Mouse (Mus musculus) G1E (cell line): Measurements from ENCODE around the gene Lrrn4cl. TPM values are rescaled to one million over a fixed set of nuclear protein-coding genes. Genes with fewer than 3 reads are reported as not detected.

Source experiments
- ATAC-seq: 2 replicates; pipeline ENCODE4 v1.8.0; 2016; ENCODE audit warnings: mild to moderate bottlenecking; ENCODE audit not compliant: insufficient number of reproducible peaks, poor library complexity, low FRiP score, severe bottlenecking; ENCODE audit errors: extremely low read depth
- DNase-seq: peaks from one replicate; pipeline ENCODE4 v3.0.0; 2012; ENCODE audit warnings: low spot score
- H3K27me3 ChIP-seq: 2 replicates; pipeline ENCODE4 v1.6.1; 2012; ENCODE audit warnings: mild to moderate bottlenecking, low read length, inconsistent platforms; ENCODE audit not compliant: insufficient read depth
- H3K36me3 ChIP-seq: replicated peaks from 2 replicates; pipeline ENCODE3; 2012; ENCODE audit warnings: mild to moderate bottlenecking, inconsistent platforms
- H3K4me1 ChIP-seq: 2 replicates; pipeline ENCODE4 v1.6.1; 2012; ENCODE audit warnings: low read depth, low read length, inconsistent platforms, mixed read lengths; ENCODE audit not compliant: insufficient read depth
- H3K4me3 ChIP-seq: 2 replicates; pipeline ENCODE4 v1.5.1; 2012; ENCODE audit warnings: low read depth, mild to moderate bottlenecking, inconsistent platforms, low read length, moderate library complexity, mixed read lengths
- H3K9me3 ChIP-seq: replicated peaks from 2 replicates; pipeline ENCODE4 v1.6.1; 2012; ENCODE audit warnings: inconsistent platforms
- CTCF ChIP-seq: IDR thresholded peaks from 2 replicates; pipeline ENCODE4 v1.5.1; 2012; ENCODE audit warnings: low read depth, low read length, inconsistent platforms, mixed read lengths
- GATA1 ChIP-seq: IDR thresholded peaks from 2 replicates; pipeline ENCODE4 v1.6.1; 2012; ENCODE audit warnings: borderline replicate concordance, low read length, inconsistent platforms, mixed read lengths
- GATA2 ChIP-seq: IDR thresholded peaks from 2 replicates; pipeline ENCODE4 v1.6.1; 2012; ENCODE audit warnings: low read depth, low read length, inconsistent platforms, borderline replicate concordance
- POLR2AphosphoS5 ChIP-seq: IDR thresholded peaks from 2 replicates; pipeline ENCODE4 v1.6.1; 2012; ENCODE audit warnings: low read depth, low read length, inconsistent platforms; ENCODE audit not compliant: insufficient replicate concordance
- TAL1 ChIP-seq: conservative IDR thresholded peaks from 2 replicates; pipeline ENCODE4 v1.6.1; 2012; ENCODE audit warnings: low read depth, low read length, inconsistent platforms, mixed read lengths
- polyA plus RNA-seq: library from polyadenylated mRNA; stranded (reverse); fragments of >175 nt; gene quantifications from 2 replicates; pipeline ENCODE4 v1.2.3, GENCODE M21; 2012
- total RNA-seq, 2 experiments: library from RNA; stranded (forward) in 1 of 2; stranded (reverse) in 1 of 2; fragments of 200-1000 nt in 1 of 2; fragments of >200 nt in 1 of 2; fragmentation: Nextera tagmentation in 1 of 2; gene quantifications; 2 replicates each; pipeline ENCODE4 v1.2.3; 2014 to 2017

Lrrn4cl gene
- total and polyA plus RNA-seq, 3 experiments, result 0.16 TPM; not detected in 2

DNA sequence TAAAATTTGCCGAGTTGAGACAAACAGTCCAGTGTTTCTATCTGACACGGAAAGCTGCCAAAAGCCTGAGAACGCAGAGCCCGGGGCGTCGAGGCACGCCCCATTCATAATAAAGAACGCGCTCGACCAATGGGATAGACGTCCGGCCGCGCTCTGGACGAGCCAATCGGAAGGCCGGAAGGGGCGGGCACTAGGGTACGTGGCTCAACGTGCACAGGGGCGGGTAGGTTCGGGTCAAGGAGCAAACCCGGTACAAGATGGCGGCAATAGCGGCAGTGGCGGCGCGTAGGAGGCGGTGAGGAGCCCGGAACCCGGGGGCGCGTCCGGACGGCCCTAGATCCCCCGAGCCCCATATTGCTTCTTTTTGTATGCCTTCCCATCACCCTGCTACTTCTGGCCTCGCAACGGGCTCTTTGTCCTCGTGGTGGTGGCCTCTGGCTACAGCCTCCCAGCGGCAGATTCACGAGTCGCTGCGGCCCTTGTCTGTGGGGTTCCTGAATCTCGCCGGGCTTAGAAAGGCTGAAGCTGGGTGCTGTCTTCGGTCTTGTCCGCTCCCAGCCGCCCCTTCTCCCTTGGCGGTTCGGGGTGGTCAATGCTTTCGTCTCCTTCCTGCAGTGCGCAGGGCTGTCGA is 47.4 kb downstream of the Lrrn4cl start, which contains the start of gene Ganab:
Ganab (plus strand) TSS at position 207 of the 631 bp plus-strand sequence.
- ATAC-seq, result peak; percentile 94
- H3K36me3 ChIP-seq, result peaks cover 67% of the 10 kb centered on the region

DNA sequence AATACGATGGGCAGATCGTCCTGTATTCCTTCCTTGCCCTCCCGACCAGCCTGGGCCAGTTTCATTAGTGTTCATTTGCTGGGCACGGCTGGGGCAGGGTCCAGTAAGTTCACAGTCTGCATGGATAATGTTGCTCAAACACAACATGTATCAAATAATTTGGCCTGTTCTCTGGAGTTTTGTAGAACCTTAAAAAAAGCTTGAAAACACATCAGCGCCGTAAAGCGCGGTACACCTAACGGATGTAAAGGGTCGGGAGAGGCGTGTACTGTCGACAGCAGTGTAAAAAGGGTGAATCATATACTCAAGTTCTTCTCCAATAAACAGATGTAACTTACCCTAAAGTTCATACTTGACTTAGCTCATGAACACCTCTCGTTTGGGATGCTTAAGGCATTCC is 48.0 kb downstream of the Lrrn4cl start:
- H3K4me1 ChIP-seq, result peaks cover 71% of the 10 kb centered on the region
- H3K4me3 ChIP-seq, result peak overlapping the region; percentile 95
- TF ChIP-seq TAL1, result no peak
- TF ChIP-seq POLR2AphosphoS5, result no peak
- TF ChIP-seq GATA2, result no peak
- TF ChIP-seq GATA1, result no peak
- TF ChIP-seq CTCF, result no peak
- H3K36me3 ChIP-seq, result peaks cover 73% of the 10 kb centered on the region
- no peak for ATAC-seq
- DNase-seq, result no peak
- H3K27me3 ChIP-seq, result no peaks in the 10 kb centered on the region
- peaks cover 5% of the 10 kb centered on the region for H3K9me3 ChIP-seq

More for the DNA sequence above, 47.4 kb downstream of the Lrrn4cl start, which contains the start of gene Ganab:
- Histone ChIP-seq H3K9me3 (peaks cover 5% of the 10 kb centered on the region), H3K27me3 (no peaks in the 10 kb centered on the region), H3K4me3 (peak within 1 kb of the TSS; percentile 95), H3K4me1 (peaks cover 71% of the 10 kb centered on the region)
- peak; percentile 98 for DNase-seq
- TF ChIP-seq CTCF (no peak), GATA2 (no peak), POLR2AphosphoS5 (no peak), TAL1 (no peak), GATA1 (no peak)

DNA sequence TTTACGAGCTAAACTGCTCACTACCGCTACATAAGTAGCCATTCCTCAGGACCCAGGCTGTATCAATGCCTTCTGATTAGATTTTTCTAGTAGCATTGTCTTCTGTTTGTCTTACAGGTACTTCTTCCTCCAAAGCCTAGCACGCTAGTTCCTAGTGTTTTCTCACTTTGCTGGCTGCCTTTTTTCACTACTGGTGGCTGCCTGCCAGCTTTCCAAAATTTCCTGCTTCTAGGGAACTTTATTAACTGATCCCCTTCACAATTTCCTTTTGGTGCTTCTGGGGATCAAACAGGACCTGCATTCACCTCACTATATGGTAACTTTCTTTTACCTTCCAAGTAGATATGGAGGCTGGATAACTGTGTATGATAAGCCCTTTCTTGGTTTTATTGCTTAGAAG is 48.5 kb downstream of the Lrrn4cl start:
- peaks cover 5% of the 10 kb centered on the region for H3K9me3 ChIP-seq
- TF ChIP-seq GATA1, result no peak
- no peak for TF ChIP-seq TAL1
- no peak for TF ChIP-seq GATA2
- no peak for TF ChIP-seq CTCF
- H3K36me3 ChIP-seq, result peaks cover 78% of the 10 kb centered on the region
- ATAC-seq (no peak), DNase-seq (no peak)
- no peaks in the 10 kb centered on the region for H3K27me3 ChIP-seq
- H3K4me1 ChIP-seq, result peaks cover 68% of the 10 kb centered on the region
- peak overlapping the region; percentile 95 for H3K4me3 ChIP-seq

DNA sequence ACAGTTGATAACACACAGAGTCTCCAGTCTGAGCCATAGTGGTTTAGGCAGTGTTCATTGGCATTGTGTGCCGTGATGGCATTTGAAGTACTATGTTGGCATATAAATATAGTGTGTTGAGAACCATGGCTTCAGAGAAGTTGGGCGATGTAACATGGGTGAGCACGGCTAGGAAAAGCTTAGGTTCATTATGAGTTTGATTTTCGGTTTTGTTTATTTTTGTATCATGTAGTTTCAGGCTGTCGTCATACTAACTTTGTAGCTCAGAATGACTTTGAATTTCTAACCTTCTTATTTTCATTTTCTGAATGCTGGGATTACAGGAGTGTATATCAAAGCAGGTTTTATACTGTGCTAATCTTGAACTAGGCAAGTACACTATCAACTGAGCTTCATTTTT is 52.8 kb downstream of the Lrrn4cl start:
- Histone ChIP-seq H3K4me3 (no peak overlapping the region), H3K36me3 (peaks cover 88% of the 10 kb centered on the region), H3K27me3 (no peaks in the 10 kb centered on the region), H3K9me3 (no peaks in the 10 kb centered on the region), H3K4me1 (peaks cover 44% of the 10 kb centered on the region)
- no peak for ATAC-seq
- TF ChIP-seq TAL1 (no peak), POLR2AphosphoS5 (no peak), CTCF (no peak), GATA2 (no peak), GATA1 (no peak)
- DNase-seq, result no peak

Other genes starting within 250 kb of the Lrrn4cl start
Only the 20 nearest of the 33 such genes appear.
- 138 and 153 TPM in 2 replicates for gene Tmem179b, start 76.3 kb upstream of the Lrrn4cl start, total RNA-seq (2014; fragmentation: Nextera tagmentation)
- 96.6 and 102 TPM in 2 replicates for gene Tmem179b, start 76.3 kb upstream of the Lrrn4cl start, total RNA-seq (2017)
- gene Tmem179b, start 76.3 kb upstream of the Lrrn4cl start, polyA plus RNA-seq, result 90.2 and 102 TPM in 2 replicates
- gene Taf6l, start 64.4 kb upstream of the Lrrn4cl start, total RNA-seq (2014; fragmentation: Nextera tagmentation), result 14.4 and 17.5 TPM in 2 replicates
- 17.0 and 21.0 TPM in 2 replicates for gene Taf6l, start 64.4 kb upstream of the Lrrn4cl start, total RNA-seq (2017)
- gene Taf6l, start 64.4 kb upstream of the Lrrn4cl start, polyA plus RNA-seq, result 33.4 and 34.4 TPM in 2 replicates
- 112 and 137 TPM in 2 replicates for gene Polr2g, start 52.2 kb upstream of the Lrrn4cl start, total RNA-seq (2014; fragmentation: Nextera tagmentation)
- gene Polr2g, start 52.2 kb upstream of the Lrrn4cl start, total RNA-seq (2017), result 104 and 122 TPM in 2 replicates
- gene Polr2g, start 52.2 kb upstream of the Lrrn4cl start, polyA plus RNA-seq, result 6.8 and 9.8 TPM in 2 replicates
- gene Zbtb3, start 48.2 kb upstream of the Lrrn4cl start, total RNA-seq (2014; fragmentation: Nextera tagmentation), result 0.73 and 1.7 TPM in 2 replicates
- gene Zbtb3, start 48.2 kb upstream of the Lrrn4cl start, total RNA-seq (2017), result 2.7 and 3.2 TPM in 2 replicates
- 1.7 and 1.8 TPM in 2 replicates for gene Zbtb3, start 48.2 kb upstream of the Lrrn4cl start, polyA plus RNA-seq
- 61.6 and 73.9 TPM in 2 replicates for gene Ttc9c, start 31.4 kb upstream of the Lrrn4cl start, total RNA-seq (2014; fragmentation: Nextera tagmentation)
- 74.7 and 76.1 TPM in 2 replicates for gene Ttc9c, start 31.4 kb upstream of the Lrrn4cl start, total RNA-seq (2017)
- gene Ttc9c, start 31.4 kb upstream of the Lrrn4cl start, polyA plus RNA-seq, result 4.7 and 6.9 TPM in 2 replicates
- 75.0 and 82.1 TPM in 2 replicates for gene Hnrnpul2, start 30.8 kb upstream of the Lrrn4cl start, total RNA-seq (2014; fragmentation: Nextera tagmentation)
- 33.7 and 45.9 TPM in 2 replicates for gene Hnrnpul2, start 30.8 kb upstream of the Lrrn4cl start, total RNA-seq (2017)
- gene Hnrnpul2, start 30.8 kb upstream of the Lrrn4cl start, polyA plus RNA-seq, result 114 and 136 TPM in 2 replicates
- gene AC129217.1, start 21.0 kb upstream of the Lrrn4cl start, total RNA-seq (2014; fragmentation: Nextera tagmentation), result not detected in 2 replicates
- 3.4 and 3.7 TPM in 2 replicates for gene AC129217.1, start 21.0 kb upstream of the Lrrn4cl start, total RNA-seq (2017)
- gene AC129217.1, start 21.0 kb upstream of the Lrrn4cl start, polyA plus RNA-seq, result 102 and 115 TPM in 2 replicates
- gene Bscl2, start 13.3 kb upstream of the Lrrn4cl start, total RNA-seq (2014; fragmentation: Nextera tagmentation), result 17.0 and 20.5 TPM in 2 replicates
- gene Bscl2, start 13.3 kb upstream of the Lrrn4cl start, total RNA-seq (2017), result 5.5 and 6.6 TPM in 2 replicates
- 6.5 and 9.0 TPM in 2 replicates for gene Bscl2, start 13.3 kb upstream of the Lrrn4cl start, polyA plus RNA-seq
- gene Gng3, start 11.6 kb upstream of the Lrrn4cl start, total RNA-seq (2014; fragmentation: Nextera tagmentation), result not detected in 2 replicates
- 0.11 TPM in 1 of 2 replicates, not detected in the other for gene Gng3, start 11.6 kb upstream of the Lrrn4cl start, total RNA-seq (2017)
- gene Gng3, start 11.6 kb upstream of the Lrrn4cl start, polyA plus RNA-seq, result not detected in 2 replicates
- gene Ubxn1, start 20.7 kb downstream of the Lrrn4cl start, total RNA-seq (2014; fragmentation: Nextera tagmentation), result 101 and 102 TPM in 2 replicates
- 184 and 203 TPM in 2 replicates for gene Ubxn1, start 20.7 kb downstream of the Lrrn4cl start, total RNA-seq (2017)
- 233 and 309 TPM in 2 replicates for gene Ubxn1, start 20.7 kb downstream of the Lrrn4cl start, polyA plus RNA-seq
- gene Uqcc3, start 30.2 kb downstream of the Lrrn4cl start, total RNA-seq (2014; fragmentation: Nextera tagmentation), result 22.3 and 24.8 TPM in 2 replicates
- 107 and 112 TPM in 2 replicates for gene Uqcc3, start 30.2 kb downstream of the Lrrn4cl start, total RNA-seq (2017)
- gene Uqcc3, start 30.2 kb downstream of the Lrrn4cl start, polyA plus RNA-seq, result 39.6 and 41.1 TPM in 2 replicates
- gene Lbhd1, start 33.0 kb downstream of the Lrrn4cl start, total RNA-seq (2014; fragmentation: Nextera tagmentation), result 9.1 and 11.4 TPM in 2 replicates
- 14.8 and 18.1 TPM in 2 replicates for gene Lbhd1, start 33.0 kb downstream of the Lrrn4cl start, total RNA-seq (2017)
- gene Lbhd1, start 33.0 kb downstream of the Lrrn4cl start, polyA plus RNA-seq, result 0.64 and 0.67 TPM in 2 replicates
- not detected in 2 replicates for gene Gm49403, start 33.2 kb downstream of the Lrrn4cl start, total RNA-seq (2014; fragmentation: Nextera tagmentation)
- gene Gm49403, start 33.2 kb downstream of the Lrrn4cl start, total RNA-seq (2017), result not detected in 2 replicates
- not detected in 2 replicates for gene Gm49403, start 33.2 kb downstream of the Lrrn4cl start, polyA plus RNA-seq
- gene 1810009A15Rik, start 38.1 kb downstream of the Lrrn4cl start, total RNA-seq (2014; fragmentation: Nextera tagmentation), result 53.0 and 65.4 TPM in 2 replicates
- 84.9 and 104 TPM in 2 replicates for gene 1810009A15Rik, start 38.1 kb downstream of the Lrrn4cl start, total RNA-seq (2017)
- 66.1 and 85.7 TPM in 2 replicates for gene 1810009A15Rik, start 38.1 kb downstream of the Lrrn4cl start, polyA plus RNA-seq
- 10.6 and 15.0 TPM in 2 replicates for gene Gm49416, start 38.2 kb downstream of the Lrrn4cl start, total RNA-seq (2014; fragmentation: Nextera tagmentation)
- gene Gm49416, start 38.2 kb downstream of the Lrrn4cl start, total RNA-seq (2017), result not detected in 2 replicates
- 8.7 and 10.4 TPM in 2 replicates for gene Gm49416, start 38.2 kb downstream of the Lrrn4cl start, polyA plus RNA-seq
- 32.8 and 35.7 TPM in 2 replicates for gene Ints5, start 42.2 kb downstream of the Lrrn4cl start, total RNA-seq (2014; fragmentation: Nextera tagmentation)
- gene Ints5, start 42.2 kb downstream of the Lrrn4cl start, total RNA-seq (2017), result 15.7 and 16.6 TPM in 2 replicates
- 59.6 and 64.0 TPM in 2 replicates for gene Ints5, start 42.2 kb downstream of the Lrrn4cl start, polyA plus RNA-seq
- 197 and 214 TPM in 2 replicates for gene Ganab, start 47.3 kb downstream of the Lrrn4cl start, total RNA-seq (2014; fragmentation: Nextera tagmentation)
- 75.0 and 75.6 TPM in 2 replicates for gene Ganab, start 47.3 kb downstream of the Lrrn4cl start, total RNA-seq (2017)
- gene Ganab, start 47.3 kb downstream of the Lrrn4cl start, polyA plus RNA-seq, result 50.7 and 56.2 TPM in 2 replicates
- gene B3gat3, start 69.6 kb downstream of the Lrrn4cl start, total RNA-seq (2014; fragmentation: Nextera tagmentation), result 70.3 and 75.7 TPM in 2 replicates
- gene B3gat3, start 69.6 kb downstream of the Lrrn4cl start, total RNA-seq (2017), result 38.8 and 47.0 TPM in 2 replicates
- 156 and 180 TPM in 2 replicates for gene B3gat3, start 69.6 kb downstream of the Lrrn4cl start, polyA plus RNA-seq
- 1.1 TPM in 1 of 2 replicates, not detected in the other for gene Rom1, start 78.6 kb downstream of the Lrrn4cl start, total RNA-seq (2014; fragmentation: Nextera tagmentation)
- gene Rom1, start 78.6 kb downstream of the Lrrn4cl start, total RNA-seq (2017), result 5.4 and 6.0 TPM in 2 replicates
- gene Rom1, start 78.6 kb downstream of the Lrrn4cl start, polyA plus RNA-seq, result 14.2 and 16.0 TPM in 2 replicates
- gene Eml3, start 78.8 kb downstream of the Lrrn4cl start, total RNA-seq (2014; fragmentation: Nextera tagmentation), result 24.7 and 26.3 TPM in 2 replicates
- 40.1 and 42.5 TPM in 2 replicates for gene Eml3, start 78.8 kb downstream of the Lrrn4cl start, total RNA-seq (2017)
- 111 and 114 TPM in 2 replicates for gene Eml3, start 78.8 kb downstream of the Lrrn4cl start, polyA plus RNA-seq